Mouse (Mus musculus): Measurements from ENCODE around the gene Frmpd2. TPM values are rescaled to one million over a fixed set of nuclear protein-coding genes. Genes with fewer than 3 reads are reported as not detected.
"Not testable (repeated sequence)": the region's sequence is repeated elsewhere in the genome, so short reads cannot be mapped to it uniquely, and the experiment has no call there.

The Frmpd2 gene
- total RNA-seq (2022) = not detected

DNA sequence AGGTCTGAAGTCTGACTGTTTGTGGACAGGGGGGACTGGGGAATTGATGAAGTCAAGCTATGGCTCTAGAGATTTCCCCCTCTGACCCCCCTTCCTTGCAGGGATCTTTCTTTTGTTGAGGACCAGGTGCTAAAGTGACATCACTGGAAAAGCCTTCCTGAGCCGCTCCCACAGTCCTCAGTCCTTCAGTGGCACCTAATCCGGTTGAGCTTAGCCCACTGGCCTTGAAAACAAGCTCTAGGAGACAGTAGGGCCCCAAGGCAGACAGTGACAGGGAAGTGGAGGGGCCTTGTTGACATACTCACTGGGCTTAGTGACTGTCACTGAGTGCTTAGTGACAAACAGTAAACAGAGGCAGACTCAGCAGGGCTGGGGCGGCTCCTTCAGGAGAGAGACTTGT lies at the start of gene Frmpd2:
Gene Frmpd2, plus strand, starts transcription at position 366 of the 400 bp plus-strand sequence.
- no peak for DNase-seq (ENCODE audit: low spot score in 2 of 2)

DNA sequence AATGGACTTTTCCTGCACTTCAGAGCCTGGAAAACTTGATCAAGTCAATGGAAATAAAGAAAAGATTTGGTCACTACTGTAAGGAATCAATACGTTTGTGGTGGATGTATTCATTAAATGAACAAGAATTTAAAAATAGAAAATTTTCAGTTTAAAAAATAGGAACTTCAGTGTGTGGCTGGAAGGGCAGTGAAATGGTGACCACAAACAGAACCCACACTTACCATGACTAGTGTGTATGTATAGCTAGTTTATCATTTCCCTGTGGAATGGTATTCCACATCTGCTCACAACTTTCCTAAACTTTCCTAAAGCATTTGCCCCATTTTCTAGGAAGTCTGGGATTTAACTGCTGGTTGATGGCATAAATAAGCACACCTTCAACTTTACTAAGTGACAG lies 48.5 kb upstream of the Frmpd2 start:
- DNase-seq (ENCODE audit: low spot score in 2 of 2) = no peak

- DNase-seq (ENCODE audit: low spot score in 2 of 2) = no peak
These were observed 47.4 kb upstream of the Frmpd2 start for GRCm38 (mm10) chr14:33424124-33424523.

GRCm38 (mm10) chr14:33432485-33432884 lies 39.0 kb upstream of the Frmpd2 start:
- DNase-seq (ENCODE audit: low spot score in 2 of 2) = not testable (repeated sequence)

DNA sequence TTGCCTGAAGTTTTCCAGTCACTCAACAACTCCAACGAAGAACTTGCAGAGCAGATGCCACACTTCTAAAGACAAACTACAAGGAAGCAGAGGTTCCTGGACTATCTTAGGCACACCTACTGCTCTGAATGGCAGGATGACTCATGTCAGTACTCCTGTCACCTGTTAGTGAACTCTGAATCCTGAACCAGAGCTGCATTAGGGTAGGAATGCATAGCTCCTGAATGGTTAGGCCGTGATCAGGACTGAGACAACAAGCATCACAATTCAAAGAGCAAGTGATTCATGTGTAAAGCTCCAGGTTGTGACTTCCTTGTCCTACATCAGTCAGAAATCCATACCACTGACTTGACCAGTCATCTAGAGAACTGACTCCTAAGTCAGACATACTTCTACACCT lies 27.7 kb upstream of the Frmpd2 start:
- no peak for DNase-seq (ENCODE audit: low spot score in 2 of 2)

DNA sequence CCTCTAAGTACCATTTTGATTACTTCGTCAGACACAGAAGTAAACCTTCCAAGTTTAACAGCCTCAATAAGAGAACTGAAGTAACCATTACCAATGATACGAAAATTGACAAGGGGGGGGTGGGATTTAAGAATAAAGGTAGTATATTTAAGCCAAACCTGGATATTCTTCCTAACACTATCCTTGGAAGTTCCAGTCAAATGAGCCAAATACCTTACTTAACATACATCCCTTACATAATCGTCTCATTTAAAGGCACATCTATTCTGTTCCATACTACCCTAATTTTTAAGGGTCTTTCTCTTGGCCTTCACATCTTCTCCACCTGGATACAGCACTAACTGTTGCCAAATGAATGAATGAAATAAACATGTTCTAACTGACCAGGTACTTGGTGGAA lies 25.5 kb upstream of the Frmpd2 start:
- no peak for DNase-seq (ENCODE audit: low spot score in 2 of 2)

DNA sequence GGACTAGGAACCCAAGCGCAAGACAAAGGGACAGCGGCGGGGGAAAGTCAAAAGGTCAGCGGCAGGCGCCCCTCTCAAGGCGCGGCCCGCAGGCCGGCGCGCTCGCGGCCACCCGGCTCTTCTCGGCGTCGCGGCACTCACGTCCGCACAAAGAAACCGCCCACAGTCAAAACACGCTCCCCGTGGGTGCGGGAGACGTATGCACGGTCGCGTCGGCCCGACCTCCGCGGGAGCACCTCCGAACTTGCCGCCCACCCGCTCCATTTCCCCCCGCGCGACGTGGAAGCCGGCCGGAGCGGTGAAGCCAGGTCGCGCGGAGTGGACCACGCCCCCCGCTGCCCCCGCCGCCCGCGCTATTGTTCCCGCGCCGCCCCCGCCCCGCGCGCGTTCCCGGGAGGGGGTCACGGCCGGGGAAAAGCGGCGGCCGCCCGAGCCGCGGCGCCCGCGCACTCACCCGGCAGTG lies 24.9 kb upstream of the Frmpd2 start:
- DNase-seq (ENCODE audit: low spot score in 2 of 2) = peak in 1 of 2 experiments; percentile 4

DNA sequence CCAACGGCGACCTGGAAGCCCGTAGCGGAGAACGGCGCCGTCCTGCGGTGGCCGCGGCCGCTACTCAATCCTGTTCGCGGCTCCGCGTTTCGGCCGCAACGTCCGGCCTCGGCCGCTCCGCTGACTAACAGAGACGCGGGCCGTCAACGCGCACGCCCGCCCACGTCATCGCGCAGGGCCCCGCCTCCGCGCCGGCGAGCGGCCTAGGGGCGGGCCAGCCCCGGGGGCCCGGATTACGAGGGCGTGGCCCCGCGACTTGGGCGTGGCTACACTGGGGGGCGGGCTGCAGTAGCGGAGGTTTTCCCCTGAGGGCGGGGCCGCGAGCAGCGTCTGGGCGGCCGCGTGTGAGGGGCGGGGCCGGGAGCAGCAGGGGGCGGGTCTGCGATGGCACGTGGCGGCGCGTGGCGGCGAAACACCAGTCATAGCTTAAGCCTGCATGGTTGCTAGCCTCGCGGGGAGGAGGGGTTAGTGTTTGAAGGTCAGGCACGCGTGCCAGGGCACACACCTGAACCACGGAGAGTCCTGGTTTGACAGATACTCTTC lies 24.4 kb upstream of the Frmpd2 start, which contains the start of gene Mapk8:
Gene Mapk8, minus strand, starts transcription at position 132 of the 543 bp plus-strand sequence.
- peak; percentile 97 for DNase-seq (ENCODE audit: low spot score in 2 of 2)

DNA sequence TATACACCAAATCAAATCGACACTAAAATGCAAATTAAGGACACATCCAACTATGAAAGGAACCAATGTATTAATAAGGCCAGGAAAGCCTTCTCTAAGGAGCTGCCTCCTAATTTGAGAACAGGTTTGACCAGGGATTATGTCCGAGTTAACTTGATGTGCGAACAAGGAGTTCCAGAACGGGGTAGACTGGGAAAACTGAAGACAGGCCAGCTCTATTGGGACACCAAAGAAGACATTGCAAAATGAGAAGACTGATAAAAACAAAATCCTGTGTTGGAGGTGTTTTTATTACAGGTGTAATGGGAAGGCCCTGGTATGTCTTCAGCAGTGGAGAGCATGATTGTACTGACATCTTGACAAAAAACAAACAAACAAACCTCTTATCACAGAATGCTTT lies 23.2 kb upstream of the Frmpd2 start:
- DNase-seq (ENCODE audit: low spot score in 2 of 2) = no peak

DNA sequence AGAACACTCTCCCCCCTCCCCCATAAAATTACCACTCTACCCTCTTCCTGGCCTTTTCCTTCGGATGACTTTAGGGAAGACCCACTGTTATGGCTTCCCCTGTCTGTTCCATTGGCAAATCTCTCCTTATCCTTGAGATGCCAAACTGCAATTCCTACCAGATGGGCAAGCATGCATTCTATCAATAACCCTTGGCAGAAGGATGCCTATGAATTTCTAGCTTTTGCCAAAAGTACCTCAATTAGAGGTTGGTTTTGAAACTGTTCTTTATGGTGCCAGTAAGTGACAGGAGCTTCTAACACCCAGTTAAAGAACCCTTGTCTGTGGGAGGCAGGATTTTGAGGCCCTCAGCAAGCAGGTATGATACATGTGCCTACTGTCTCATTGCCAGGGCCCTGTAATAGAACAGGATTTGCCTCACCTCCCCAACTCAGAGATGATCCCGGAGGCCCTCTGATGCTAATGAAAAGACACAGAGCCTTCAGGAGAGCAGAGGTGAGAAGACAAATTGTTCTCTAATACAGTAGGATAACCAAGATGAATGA lies 22.1 kb upstream of the Frmpd2 start:
- DNase-seq (ENCODE audit: low spot score in 2 of 2) = no peak

DNA sequence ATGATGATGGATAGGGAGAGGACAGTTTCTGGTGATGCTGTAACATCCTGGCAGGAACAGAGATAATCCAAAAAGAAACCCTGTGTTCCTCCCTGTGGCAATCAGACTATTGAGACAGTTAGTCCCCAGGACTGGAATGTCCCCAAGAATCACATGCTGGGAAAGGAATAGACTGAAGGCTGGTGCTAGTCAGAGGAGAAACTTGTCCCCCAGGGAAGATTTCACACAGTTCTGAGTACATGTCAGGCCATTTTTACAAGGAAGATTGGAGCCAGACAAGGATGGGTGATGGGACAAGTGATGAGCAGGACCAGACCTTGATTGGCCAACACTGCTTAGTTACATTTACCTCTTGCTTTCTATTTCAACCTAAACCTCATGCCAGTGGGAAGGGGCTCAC lies 21.2 kb upstream of the Frmpd2 start:
- DNase-seq (ENCODE audit: low spot score in 2 of 2) = no peak

DNA sequence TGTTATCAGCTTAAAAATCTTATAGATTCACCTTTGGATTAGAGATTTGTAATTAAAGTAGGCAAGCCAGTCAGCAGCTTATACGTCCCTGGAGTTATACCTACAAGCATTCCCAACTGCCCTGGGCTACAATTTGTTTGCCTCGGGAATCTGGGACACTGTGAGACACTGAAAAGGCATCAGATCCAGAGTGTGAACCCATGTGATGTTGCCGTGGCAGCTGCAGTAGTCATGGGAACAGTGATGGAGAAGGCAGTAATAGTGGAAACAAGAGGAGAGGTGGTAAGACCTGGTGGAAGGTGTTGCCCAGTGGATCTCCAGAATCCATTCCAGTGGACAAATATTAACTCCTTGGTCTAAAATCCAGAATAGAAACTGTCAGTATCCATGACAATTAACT lies 7.8 kb upstream of the Frmpd2 start:
- no peak for DNase-seq (ENCODE audit: low spot score in 2 of 2)

GRCm38 (mm10) chr14:33467766-33468165 lies 3.7 kb upstream of the Frmpd2 start:
- DNase-seq (ENCODE audit: low spot score in 2 of 2) = no peak

DNA sequence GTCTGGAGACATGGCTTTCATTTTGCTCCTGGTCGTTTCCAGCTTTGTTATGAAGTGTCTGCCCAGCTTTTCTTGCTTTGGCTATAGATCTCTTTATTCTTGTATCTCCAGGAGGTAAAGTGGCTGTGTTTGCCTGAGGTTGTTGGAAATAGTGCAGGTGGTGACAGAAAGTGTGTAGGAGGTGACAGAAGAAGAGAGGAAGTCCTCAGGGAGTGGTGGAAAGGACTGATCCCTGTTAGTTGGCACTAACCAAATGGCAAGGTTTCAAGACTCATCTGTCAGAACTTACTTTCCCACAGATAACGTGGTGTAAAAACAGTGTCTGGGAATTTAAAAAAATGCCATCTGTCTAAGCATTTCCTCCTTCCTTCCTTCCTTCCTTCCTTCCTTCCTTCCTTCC lies 3.0 kb downstream of the Frmpd2 start:
- no peak for DNase-seq (ENCODE audit: low spot score in 2 of 2)

GRCm38 (mm10) chr14:33476094-33476760 lies 4.7 kb downstream of the Frmpd2 start:
- DNase-seq (ENCODE audit: low spot score in 2 of 2) = no peak

DNA sequence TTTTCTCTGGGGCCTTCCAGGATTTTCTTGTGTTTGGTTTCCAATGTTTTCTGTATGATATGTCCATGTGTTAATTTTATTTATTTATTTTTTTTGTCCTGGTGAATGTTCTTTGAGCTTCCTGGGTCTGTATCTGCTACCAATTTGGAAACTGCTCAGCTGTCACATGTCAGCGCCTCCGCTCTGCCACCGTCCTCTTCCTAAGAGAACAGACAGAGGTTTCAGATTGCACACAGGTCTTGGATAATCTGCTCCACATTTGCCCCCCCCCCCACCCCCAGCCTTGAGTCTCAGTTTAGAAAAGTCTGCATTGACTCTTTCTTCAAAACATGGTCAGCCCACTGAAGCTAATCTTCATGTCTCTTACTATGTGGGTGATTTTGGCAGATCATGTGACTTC lies 10.5 kb downstream of the Frmpd2 start:
- DNase-seq (ENCODE audit: low spot score in 2 of 2) = no peak

GRCm38 (mm10) chr14:33487805-33488550 lies 16.5 kb downstream of the Frmpd2 start:
- DNase-seq (ENCODE audit: low spot score in 2 of 2) = no peak

GRCm38 (mm10) chr14:33495226-33495625 lies 23.7 kb downstream of the Frmpd2 start:
- DNase-seq (ENCODE audit: low spot score in 2 of 2) = no peak

- no peak for DNase-seq (ENCODE audit: low spot score in 2 of 2)
These were observed 25.9 kb downstream of the Frmpd2 start for GRCm38 (mm10) chr14:33497418-33497817.

DNA sequence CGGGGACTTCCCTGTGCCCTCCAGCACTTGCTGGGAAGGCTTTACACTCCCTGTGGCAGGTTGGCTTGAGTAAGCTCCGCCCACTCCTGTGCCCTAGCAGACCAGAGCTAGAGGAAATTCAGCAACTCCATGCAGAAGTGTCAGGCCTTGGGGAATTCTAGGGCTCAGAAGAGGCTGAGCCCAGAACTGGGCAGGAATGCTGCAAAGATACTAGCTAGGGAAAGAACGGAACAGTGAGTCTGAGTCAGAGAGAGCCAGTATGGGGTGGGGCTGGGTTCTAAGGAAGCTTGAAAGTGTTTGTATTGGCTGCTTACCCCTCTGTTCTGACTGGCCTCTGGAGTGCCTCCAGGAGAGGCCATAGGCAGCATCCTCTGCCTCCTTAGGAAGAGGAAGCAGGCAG lies 27.4 kb downstream of the Frmpd2 start:
- peak; percentile 13 to 21 for DNase-seq (ENCODE audit: low spot score in 2 of 2)

DNA sequence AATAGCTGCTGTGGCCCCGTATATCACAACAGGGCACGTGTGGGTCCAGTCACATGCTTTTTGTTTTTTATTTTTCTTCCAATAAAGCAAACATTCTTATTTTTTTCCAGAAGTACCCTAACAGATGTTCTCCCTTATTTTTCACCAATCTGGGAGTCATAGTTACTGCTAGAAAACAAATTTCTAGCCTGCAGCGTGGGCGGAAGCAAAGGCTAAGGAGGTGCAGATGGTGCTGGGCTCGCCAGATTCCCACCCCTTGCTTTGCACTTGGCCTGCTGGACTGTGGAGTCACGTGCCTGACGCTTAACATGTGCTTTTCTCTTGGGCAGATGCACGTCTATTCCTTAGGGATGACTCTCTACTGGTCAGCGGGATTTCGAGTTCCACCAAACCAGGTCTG lies 29.1 kb downstream of the Frmpd2 start:
- peak; percentile 30 to 57 for DNase-seq (ENCODE audit: low spot score in 2 of 2)

GRCm38 (mm10) chr14:33503311-33503710 lies 31.8 kb downstream of the Frmpd2 start:
- DNase-seq (ENCODE audit: low spot score in 2 of 2) = no peak

Measured in gastrocnemius, adult 8-10 months (tissue).